Mouse (Mus musculus) bone marrow, adult 2 months (tissue): ENCODE measurements at regions not wholly inside any gene's neighbourhood (a gene's known extent, or its start where the extent isn't known, plus 50 kb on each side); places are given as distances from the start of the nearest gene placed in this dataset.

Experiments
- CTCF ChIP-seq: fragments of 200-500 bp; IDR thresholded peaks from 2 replicates; pipeline ENCODE4 v1.5.1; 2011; ENCODE audit warnings: low read length, control low read depth; ENCODE audit not compliant: control insufficient read depth, insufficient read depth
- POLR2A ChIP-seq: fragments of 200-500 bp; IDR thresholded peaks from 2 replicates; pipeline ENCODE4 v1.6.1; 2011; ENCODE audit warnings: low read depth, mild to moderate bottlenecking, control low read depth, low read length, borderline replicate concordance; ENCODE audit not compliant: control insufficient read depth

- no peak for TF ChIP-seq CTCF
- no peak for TF ChIP-seq POLR2A
These were observed 136.5 kb downstream of the Gpat3 start for GRCm38 (mm10) chr5:100981849-100982572.
